Mouse (Mus musculus): ENCODE data around the gene Gnat2. TPM values are rescaled to one million over a fixed set of nuclear protein-coding genes. Genes with fewer than 3 reads are reported as not detected.

The Gnat2 gene
- 0.84 and 1.9 TPM in 2 replicates for polyA plus RNA-seq (2015; fragmentation: Nextera tagmentation; extraction: Ambion mirVana)

- peaks cover 12% of the 10 kb centered on the region; the same call in 1 of the 2 replicates for H3K4me1 ChIP-seq (ENCODE audit: insufficient read depth, low read length)
- H3K27ac ChIP-seq (ENCODE audit: low read length), result no peak within 1 kb of the TSS
- WGBS, result 76% methylated on average over 15 of the region's 15 CpGs
- no peak within 1 kb of the TSS for H3K4me3 ChIP-seq (ENCODE audit: low read length)
- H3K9me3 ChIP-seq (ENCODE audit: low read length), result no peaks in the 10 kb centered on the region
- no peaks in the 10 kb centered on the region for H3K27me3 ChIP-seq (ENCODE audit: insufficient read depth, low read length)
- no peaks in the 10 kb centered on the region for H3K36me3 ChIP-seq (ENCODE audit: insufficient read depth, low read length)
- no peak within 1 kb of the TSS for H3K4me2 ChIP-seq (replicated peaks; ENCODE audit: low read depth, low read length)
- ATAC-seq (ENCODE audit: low FRiP score, low TSS enrichment), result no peak
- H3K9ac ChIP-seq (replicated peaks; ENCODE audit: low read length), result no peak within 1 kb of the TSS
These were observed at the start of gene Gnat2 for GRCm38 (mm10) chr3:108092536-108093115. Gene Gnat2, plus strand, starts transcription at chr3:108092789.

- H3K27ac ChIP-seq (ENCODE audit: low read length), result peak within 1 kb of the TSS; percentile 52; the same call in 1 of the 2 replicates
- no peaks in the 10 kb centered on the region for H3K9me3 ChIP-seq (ENCODE audit: low read length)
- H3K4me1 ChIP-seq (ENCODE audit: insufficient read depth, low read length), result peaks cover 7% of the 10 kb centered on the region; the same call in 1 of the 2 replicates
- no peaks in the 10 kb centered on the region for H3K27me3 ChIP-seq (ENCODE audit: insufficient read depth, low read length)
- H3K9ac ChIP-seq (replicated peaks; ENCODE audit: low read length), result peak within 1 kb of the TSS; percentile 75
- no peaks in the 10 kb centered on the region for H3K36me3 ChIP-seq (ENCODE audit: insufficient read depth, low read length)
- peak; percentile 95 for ATAC-seq (ENCODE audit: low FRiP score, low TSS enrichment)
- peak within 1 kb of the TSS; percentile 82 for H3K4me2 ChIP-seq (replicated peaks; ENCODE audit: low read depth, low read length)
- WGBS, result 4% methylated on average over 29 of the region's 29 CpGs
- H3K4me3 ChIP-seq (ENCODE audit: low read length), result peak within 1 kb of the TSS; percentile 58
These were observed 48.0 kb upstream of the Gnat2 start, which contains the start of gene Gstm4 for GRCm38 (mm10) chr3:108044394-108045140. Gene Gstm4, minus strand, starts transcription at chr3:108044894.

- no peaks in the 10 kb centered on the region for H3K36me3 ChIP-seq (ENCODE audit: insufficient read depth, low read length)
- no peak overlapping the region for H3K27ac ChIP-seq (ENCODE audit: low read length)
- peaks cover 7% of the 10 kb centered on the region; the same call in 1 of the 2 replicates for H3K4me1 ChIP-seq (ENCODE audit: insufficient read depth, low read length)
- H3K9me3 ChIP-seq (ENCODE audit: low read length), result no peaks in the 10 kb centered on the region
- no peak overlapping the region for H3K9ac ChIP-seq (replicated peaks; ENCODE audit: low read length)
- H3K27me3 ChIP-seq (ENCODE audit: insufficient read depth, low read length), result no peaks in the 10 kb centered on the region
- no peak for ATAC-seq (ENCODE audit: low FRiP score, low TSS enrichment)
- 71% methylated on average over 2 of the region's 2 CpGs for WGBS
- no peak overlapping the region for H3K4me3 ChIP-seq (ENCODE audit: low read length)
- H3K4me2 ChIP-seq (replicated peaks; ENCODE audit: low read depth, low read length), result no peak overlapping the region
These were observed 45.5 kb upstream of the Gnat2 start for GRCm38 (mm10) chr3:108046944-108047655.

DNA sequence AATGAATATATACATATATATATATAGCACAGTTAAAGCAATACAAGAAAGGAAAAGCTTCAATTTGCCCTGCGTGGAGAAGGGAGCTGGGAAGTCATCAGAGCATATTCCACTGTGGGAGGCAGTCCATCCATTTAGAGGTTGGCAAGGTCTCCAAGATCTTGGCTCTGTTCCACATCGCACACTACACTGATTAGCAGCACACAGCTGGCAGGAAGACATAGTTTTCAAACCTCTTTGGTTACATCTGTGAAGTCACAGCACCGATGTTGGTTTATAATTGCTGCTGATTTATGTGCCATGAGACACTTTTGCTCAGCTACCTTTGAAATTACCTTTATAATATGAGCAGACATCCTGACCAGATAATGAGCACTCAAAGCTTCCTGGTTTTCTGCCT lies 44.3 kb upstream of the Gnat2 start:
- Histone ChIP-seq H3K27me3 (ENCODE audit: insufficient read depth, low read length) (no peaks in the 10 kb centered on the region), H3K27ac (ENCODE audit: low read length) (no peak overlapping the region), H3K4me2 (replicated peaks; ENCODE audit: low read depth, low read length) (no peak overlapping the region), H3K36me3 (ENCODE audit: insufficient read depth, low read length) (no peaks in the 10 kb centered on the region), H3K4me1 (ENCODE audit: insufficient read depth, low read length) (peaks cover 7% of the 10 kb centered on the region; the same call in 1 of the 2 replicates), H3K9ac (replicated peaks; ENCODE audit: low read length) (no peak overlapping the region), H3K4me3 (ENCODE audit: low read length) (no peak overlapping the region), H3K9me3 (ENCODE audit: low read length) (no peaks in the 10 kb centered on the region)
- 48% methylated on average over 3 of the region's 3 CpGs for WGBS
- no peak for ATAC-seq (ENCODE audit: low FRiP score, low TSS enrichment)

GRCm38 (mm10) chr3:108050493-108050892 lies 42.1 kb upstream of the Gnat2 start:
- no peaks in the 10 kb centered on the region for H3K9me3 ChIP-seq (ENCODE audit: low read length)
- no peak for ATAC-seq (ENCODE audit: low FRiP score, low TSS enrichment)
- H3K9ac ChIP-seq (replicated peaks; ENCODE audit: low read length), result no peak overlapping the region
- no peaks in the 10 kb centered on the region for H3K4me1 ChIP-seq (ENCODE audit: insufficient read depth, low read length)
- H3K4me3 ChIP-seq (ENCODE audit: low read length), result no peak overlapping the region
- no peak overlapping the region for H3K4me2 ChIP-seq (replicated peaks; ENCODE audit: low read depth, low read length)
- WGBS, result 88% methylated on average over 5 of the region's 5 CpGs
- H3K27me3 ChIP-seq (ENCODE audit: insufficient read depth, low read length), result no peaks in the 10 kb centered on the region
- H3K36me3 ChIP-seq (ENCODE audit: insufficient read depth, low read length), result no peaks in the 10 kb centered on the region
- no peak overlapping the region for H3K27ac ChIP-seq (ENCODE audit: low read length)

- Histone ChIP-seq H3K4me2 (replicated peaks; ENCODE audit: low read depth, low read length) (peak overlapping the region; percentile 50), H3K4me3 (ENCODE audit: low read length) (peak overlapping the region; percentile 8), H3K27ac (ENCODE audit: low read length) (no peak overlapping the region), H3K9ac (replicated peaks; ENCODE audit: low read length) (no peak overlapping the region; the same call in 1 of the 2 replicates), H3K36me3 (ENCODE audit: insufficient read depth, low read length) (no peaks in the 10 kb centered on the region), H3K27me3 (ENCODE audit: insufficient read depth, low read length) (no peaks in the 10 kb centered on the region), H3K4me1 (ENCODE audit: insufficient read depth, low read length) (no peaks in the 10 kb centered on the region), H3K9me3 (ENCODE audit: low read length) (no peaks in the 10 kb centered on the region)
- WGBS, result 15% methylated on average over 7 of the region's 7 CpGs
- ATAC-seq (ENCODE audit: low FRiP score, low TSS enrichment), result no peak
These were observed 31.2 kb upstream of the Gnat2 start for GRCm38 (mm10) chr3:108061420-108061819.

DNA sequence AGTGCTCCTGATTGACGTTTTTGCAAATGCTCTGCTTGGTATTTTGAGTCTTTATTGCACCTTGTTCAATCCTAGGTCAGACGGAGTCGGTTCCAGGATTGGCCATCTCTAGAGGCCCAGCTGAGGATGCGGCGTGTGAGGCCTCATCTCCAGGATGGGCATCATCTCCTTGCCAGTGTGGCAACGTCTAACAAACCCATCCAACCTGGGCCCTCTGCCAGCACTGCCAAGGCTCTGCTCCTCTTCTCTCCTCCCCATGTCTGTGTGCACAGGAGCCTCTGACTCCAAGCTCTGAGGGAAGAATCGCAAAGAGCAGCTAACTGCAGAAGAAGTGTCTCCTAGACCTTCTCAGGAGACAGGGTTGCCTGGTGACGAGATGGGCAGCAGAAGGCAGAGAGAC lies 29.9 kb upstream of the Gnat2 start:
- 83% methylated on average over 8 of the region's 8 CpGs for WGBS
- no peak overlapping the region for H3K9ac ChIP-seq (replicated peaks; ENCODE audit: low read length)
- no peaks in the 10 kb centered on the region for H3K27me3 ChIP-seq (ENCODE audit: insufficient read depth, low read length)
- no peaks in the 10 kb centered on the region for H3K9me3 ChIP-seq (ENCODE audit: low read length)
- H3K4me1 ChIP-seq (ENCODE audit: insufficient read depth, low read length), result no peaks in the 10 kb centered on the region
- ATAC-seq (ENCODE audit: low FRiP score, low TSS enrichment), result no peak
- H3K27ac ChIP-seq (ENCODE audit: low read length), result no peak overlapping the region
- H3K4me2 ChIP-seq (replicated peaks; ENCODE audit: low read depth, low read length), result no peak overlapping the region
- H3K4me3 ChIP-seq (ENCODE audit: low read length), result no peak overlapping the region
- H3K36me3 ChIP-seq (ENCODE audit: insufficient read depth, low read length), result no peaks in the 10 kb centered on the region

DNA sequence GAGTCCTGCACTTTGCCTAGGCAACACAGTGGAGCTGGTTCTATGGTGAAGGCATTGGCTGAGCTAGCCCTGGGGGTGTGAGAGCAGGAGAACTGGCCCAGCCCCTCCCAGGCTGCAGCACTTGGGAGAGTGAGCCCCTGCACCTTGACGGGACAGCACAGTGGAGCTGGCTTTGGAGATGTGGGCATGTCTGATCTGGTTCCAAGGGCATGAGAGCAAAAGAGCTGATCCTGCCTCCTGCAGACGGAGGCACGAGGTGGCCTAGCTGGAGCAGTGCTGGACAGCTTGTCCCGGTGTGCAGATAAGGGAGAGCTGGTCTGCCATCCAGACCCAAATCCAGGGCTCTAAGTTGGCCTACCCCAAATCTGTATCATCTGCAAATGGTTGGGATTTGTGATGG lies 27.9 kb upstream of the Gnat2 start:
- Histone ChIP-seq H3K4me1 (ENCODE audit: insufficient read depth, low read length) (no peaks in the 10 kb centered on the region), H3K4me2 (replicated peaks; ENCODE audit: low read depth, low read length) (no peak overlapping the region), H3K36me3 (ENCODE audit: insufficient read depth, low read length) (no peaks in the 10 kb centered on the region), H3K27ac (ENCODE audit: low read length) (no peak overlapping the region), H3K4me3 (ENCODE audit: low read length) (no peak overlapping the region), H3K27me3 (ENCODE audit: insufficient read depth, low read length) (no peaks in the 10 kb centered on the region), H3K9me3 (ENCODE audit: low read length) (no peaks in the 10 kb centered on the region), H3K9ac (replicated peaks; ENCODE audit: low read length) (no peak overlapping the region)
- no peak for ATAC-seq (ENCODE audit: low FRiP score, low TSS enrichment)
- WGBS, result 76% methylated on average over 4 of the region's 4 CpGs

- 83% methylated on average over 9 of the region's 9 CpGs for WGBS
These were observed 27.0 kb upstream of the Gnat2 start for GRCm38 (mm10) chr3:108065551-108065950.

More at GRCm38 (mm10) chr3:108065551-108065950, 27.0 kb upstream of the Gnat2 start:
- Histone ChIP-seq H3K4me1 (ENCODE audit: insufficient read depth, low read length) (no peaks in the 10 kb centered on the region), H3K4me2 (replicated peaks; ENCODE audit: low read depth, low read length) (no peak overlapping the region), H3K9me3 (ENCODE audit: low read length) (no peaks in the 10 kb centered on the region), H3K27ac (ENCODE audit: low read length) (no peak overlapping the region), H3K9ac (replicated peaks; ENCODE audit: low read length) (no peak overlapping the region), H3K27me3 (ENCODE audit: insufficient read depth, low read length) (no peaks in the 10 kb centered on the region), H3K4me3 (ENCODE audit: low read length) (no peak overlapping the region), H3K36me3 (ENCODE audit: insufficient read depth, low read length) (no peaks in the 10 kb centered on the region)
- no peak for ATAC-seq (ENCODE audit: low FRiP score, low TSS enrichment)

Measured in kidney, embryonic 16.5 days (tissue).